Mouse (Mus musculus) ES-Bruce4 (cell line): ENCODE results near the gene Hnrnpk. TPM values are rescaled to one million over a fixed set of nuclear protein-coding genes. Genes with fewer than 3 reads are reported as not detected.
"Not testable (repeated sequence)": the region's sequence is repeated elsewhere in the genome, so short reads cannot be mapped to it uniquely, and the experiment has no call there.

Experiments
- H3K27ac ChIP-seq: 2 replicates; pipeline ENCODE4 v1.5.1; 2012; ENCODE audit warnings: low read length, inconsistent platforms; ENCODE audit not compliant: insufficient read depth
- H3K27me3 ChIP-seq: 2 replicates; pipeline ENCODE4 v1.6.1; 2012; ENCODE audit warnings: mild to moderate bottlenecking, low read length, inconsistent platforms; ENCODE audit not compliant: control insufficient read depth, poor library complexity, insufficient read depth, severe bottlenecking
- H3K36me3 ChIP-seq: 2 replicates; pipeline ENCODE4 v1.6.1; 2012; ENCODE audit warnings: inconsistent platforms, mild to moderate bottlenecking, low read length, moderate library complexity; ENCODE audit not compliant: control insufficient read depth, poor library complexity, insufficient read depth, severe bottlenecking
- H3K4me1 ChIP-seq: one replicate; pipeline ENCODE4 v1.8.1; 2011; ENCODE audit warnings: low read length; ENCODE audit not compliant: control insufficient read depth, insufficient read depth
- H3K4me3 ChIP-seq: 2 replicates; pipeline ENCODE4 v1.5.1; 2011; ENCODE audit warnings: low read depth, mild to moderate bottlenecking, low read length
- H3K9ac ChIP-seq: 2 replicates; pipeline ENCODE4 v1.6.1; 2012; ENCODE audit warnings: low read depth, mild to moderate bottlenecking, inconsistent platforms; ENCODE audit not compliant: poor library complexity, severe bottlenecking
- H3K9me3 ChIP-seq: replicated peaks from 2 replicates; pipeline ENCODE4 v1.6.1; 2012; ENCODE audit warnings: mild to moderate bottlenecking, low read length, inconsistent platforms; ENCODE audit not compliant: control insufficient read depth, poor library complexity, insufficient read depth, severe bottlenecking
- CTCF ChIP-seq: IDR thresholded peaks from one replicate; pipeline ENCODE4 v1.8.1; 2011; ENCODE audit warnings: low read depth, low read length
- EP300 ChIP-seq: IDR thresholded peaks from 2 replicates; pipeline ENCODE4 v1.6.1; 2011; ENCODE audit warnings: low read depth, low read length; ENCODE audit not compliant: insufficient read depth
- POLR2A ChIP-seq: IDR thresholded peaks from one replicate; pipeline ENCODE4 v1.8.1; 2011; ENCODE audit warnings: low read length; ENCODE audit not compliant: insufficient read depth
- polyA plus RNA-seq: library from polyadenylated mRNA; stranded (reverse); fragments of >200 nt; gene quantifications from 2 replicates; pipeline ENCODE4 v1.2.4, GENCODE M21; 2011; ENCODE audit warnings: low read depth; ENCODE audit not compliant: missing spikeins, insufficient read depth, insufficient read length

The Hnrnpk gene
- polyA plus RNA-seq, 1 experiment = 2,237 TPM

DNA sequence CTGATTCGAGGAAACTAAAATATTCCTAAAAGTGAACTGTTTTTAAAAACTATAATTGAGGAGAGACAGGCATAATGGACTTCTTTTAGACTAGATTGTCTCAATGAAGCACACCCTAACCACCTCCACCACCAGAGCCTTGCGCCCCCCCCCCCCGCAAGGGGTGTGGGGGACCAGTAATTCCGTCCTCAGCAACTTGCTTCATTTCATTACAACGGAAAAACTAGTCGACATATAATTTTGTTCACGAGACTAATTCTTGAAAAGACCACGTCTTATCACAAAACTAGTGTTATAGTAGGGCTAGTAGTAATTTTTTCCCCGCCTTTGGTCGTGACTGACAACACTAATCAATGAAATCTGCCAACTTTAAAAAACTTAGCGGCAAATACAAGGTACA is 2.6 kb downstream of the Hnrnpk start:
- H3K27me3 ChIP-seq = no peaks in the 10 kb centered on the region
- peak overlapping the region; percentile 6; the same call in 1 of the 2 replicates for H3K27ac ChIP-seq
- no peaks in the 10 kb centered on the region for H3K9me3 ChIP-seq
- H3K4me1 ChIP-seq = no peaks in the 10 kb centered on the region
- H3K36me3 ChIP-seq = peaks cover 37% of the 10 kb centered on the region
- H3K9ac ChIP-seq = peak overlapping the region; percentile 96
- TF ChIP-seq POLR2A = no peak
- TF ChIP-seq CTCF = no peak
- TF ChIP-seq EP300 = no peak
- H3K4me3 ChIP-seq = peak overlapping the region; percentile 90

DNA sequence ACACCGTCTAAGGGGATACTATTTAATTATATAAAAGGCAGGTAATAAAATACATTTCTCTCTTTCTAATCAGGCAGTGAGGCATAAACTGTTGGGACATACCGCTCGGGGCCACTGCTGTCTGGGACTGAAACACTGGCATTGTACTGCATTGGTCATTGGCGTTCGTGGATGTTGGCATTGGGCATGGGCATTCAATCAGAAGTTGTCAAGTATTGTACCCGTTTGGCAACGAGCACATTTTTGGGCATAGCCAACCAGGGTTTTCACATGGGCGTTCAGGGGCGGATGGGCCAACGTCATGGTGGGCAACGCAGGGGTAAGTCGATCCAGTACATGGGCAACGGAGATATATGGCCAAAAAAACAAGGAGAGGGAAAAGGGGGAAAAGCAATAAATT is 5.5 kb downstream of the Hnrnpk start:
- H3K4me3 ChIP-seq = no peak overlapping the region
- no peak overlapping the region for H3K27ac ChIP-seq
- no peaks in the 10 kb centered on the region for H3K4me1 ChIP-seq
- no peaks in the 10 kb centered on the region for H3K9me3 ChIP-seq
- H3K27me3 ChIP-seq = no peaks in the 10 kb centered on the region
- TF ChIP-seq POLR2A (no peak), EP300 (no peak), CTCF (no peak)
- peaks cover 65% of the 10 kb centered on the region for H3K36me3 ChIP-seq
- H3K9ac ChIP-seq = no peak overlapping the region

- H3K36me3 ChIP-seq = peaks cover 79% of the 10 kb centered on the region
- H3K4me1 ChIP-seq, H3K9me3 ChIP-seq, H3K27me3 ChIP-seq, H3K27ac ChIP-seq, H3K9ac ChIP-seq, H3K4me3 ChIP-seq: not testable (repeated sequence)
Measured at GRCm38 (mm10) chr13:58394392-58394791, 8.8 kb downstream of the Hnrnpk start.

DNA sequence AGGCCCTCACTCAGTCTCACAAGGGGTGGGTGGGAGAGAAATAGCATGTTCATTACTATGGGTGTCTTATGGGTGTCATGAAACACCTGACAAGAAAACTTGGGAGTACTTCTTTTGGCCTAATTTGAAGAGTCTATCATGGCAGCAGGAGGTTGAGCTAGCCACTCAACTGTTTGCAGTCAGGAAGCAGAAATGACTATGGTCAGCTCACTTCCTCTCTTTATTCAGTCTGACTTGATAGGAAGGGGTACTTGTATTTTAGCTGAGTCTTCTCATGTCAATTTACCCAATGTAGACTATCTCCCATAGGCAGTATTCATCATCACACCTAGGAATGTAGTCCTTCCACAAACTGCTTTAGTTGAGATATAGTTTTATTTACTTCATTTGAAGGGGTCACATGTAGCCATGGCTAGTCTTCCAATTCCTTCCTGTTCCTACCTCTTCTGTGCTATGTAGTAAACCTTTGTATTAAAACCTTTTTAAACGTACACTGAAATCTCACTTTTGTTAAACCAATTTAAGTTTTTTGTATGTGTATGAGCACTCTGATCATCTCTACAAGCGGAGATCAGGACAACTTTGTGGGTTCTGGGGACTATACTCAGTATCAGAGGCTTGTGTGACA is 13.7 kb downstream of the Hnrnpk start:
- Histone ChIP-seq H3K27me3 (no peaks in the 10 kb centered on the region), H3K4me1 (no peaks in the 10 kb centered on the region), H3K27ac (no peak overlapping the region), H3K4me3 (no peak overlapping the region), H3K9me3 (no peaks in the 10 kb centered on the region), H3K36me3 (peaks cover 35% of the 10 kb centered on the region), H3K9ac (no peak overlapping the region)
- no peak for TF ChIP-seq EP300
- TF ChIP-seq CTCF = no peak
- no peak for TF ChIP-seq POLR2A

DNA sequence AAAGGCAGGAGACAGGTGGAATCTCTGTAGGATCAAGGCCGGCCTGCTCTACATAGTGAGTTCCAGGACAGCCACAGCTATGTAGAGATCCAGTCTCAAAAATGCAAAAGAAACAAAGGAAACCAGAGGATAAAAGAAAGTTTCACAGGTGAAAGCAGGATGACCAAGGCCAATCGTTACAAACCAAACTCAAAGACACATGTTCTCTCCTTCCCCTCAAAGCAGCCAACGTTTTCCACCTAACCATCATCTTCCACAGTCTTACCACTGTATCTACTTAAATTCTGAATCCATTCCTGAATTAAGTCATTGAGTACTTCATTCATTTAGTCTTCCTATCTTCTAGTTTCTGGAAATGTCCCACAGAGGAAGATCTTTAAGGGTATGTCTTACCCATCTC is 14.8 kb downstream of the Hnrnpk start:
- H3K4me1 ChIP-seq = no peaks in the 10 kb centered on the region
- no peaks in the 10 kb centered on the region for H3K9me3 ChIP-seq
- no peak overlapping the region for H3K4me3 ChIP-seq
- no peaks in the 10 kb centered on the region for H3K27me3 ChIP-seq
- H3K27ac ChIP-seq = no peak overlapping the region
- no peak for TF ChIP-seq POLR2A
- no peak for TF ChIP-seq CTCF
- TF ChIP-seq EP300 = no peak
- H3K9ac ChIP-seq = no peak overlapping the region
- H3K36me3 ChIP-seq = peaks cover 25% of the 10 kb centered on the region

DNA sequence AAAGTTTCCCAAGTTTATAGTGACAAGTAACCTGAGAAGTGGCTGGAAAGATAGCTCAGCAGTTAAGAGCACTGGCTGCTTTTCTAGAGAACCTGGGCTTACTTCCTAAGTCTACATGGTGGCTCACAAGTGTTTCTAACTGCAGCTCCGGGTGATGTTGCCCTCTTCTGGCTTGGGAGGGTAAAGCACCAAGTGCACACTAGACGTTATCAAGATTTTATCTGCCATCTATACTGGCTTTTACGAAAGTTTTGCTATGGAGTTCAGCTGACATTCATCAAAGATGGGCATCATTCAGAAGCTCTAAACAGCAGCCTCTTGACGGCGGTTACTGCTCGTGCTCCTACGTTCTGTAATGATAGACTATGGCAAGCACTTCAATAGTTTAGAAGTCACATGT is 15.2 kb downstream of the Hnrnpk start:
- Histone ChIP-seq H3K36me3 (peaks cover 21% of the 10 kb centered on the region), H3K9ac (no peak overlapping the region), H3K9me3 (no peaks in the 10 kb centered on the region), H3K4me3 (no peak overlapping the region), H3K4me1 (no peaks in the 10 kb centered on the region), H3K27ac (no peak overlapping the region), H3K27me3 (no peaks in the 10 kb centered on the region)
- no peak for TF ChIP-seq POLR2A
- TF ChIP-seq CTCF = peak; percentile 54
- TF ChIP-seq EP300 = no peak
